Comparison of ENCODE assay signal across 8 mouse cellular contexts in the genomic region with DNA sequence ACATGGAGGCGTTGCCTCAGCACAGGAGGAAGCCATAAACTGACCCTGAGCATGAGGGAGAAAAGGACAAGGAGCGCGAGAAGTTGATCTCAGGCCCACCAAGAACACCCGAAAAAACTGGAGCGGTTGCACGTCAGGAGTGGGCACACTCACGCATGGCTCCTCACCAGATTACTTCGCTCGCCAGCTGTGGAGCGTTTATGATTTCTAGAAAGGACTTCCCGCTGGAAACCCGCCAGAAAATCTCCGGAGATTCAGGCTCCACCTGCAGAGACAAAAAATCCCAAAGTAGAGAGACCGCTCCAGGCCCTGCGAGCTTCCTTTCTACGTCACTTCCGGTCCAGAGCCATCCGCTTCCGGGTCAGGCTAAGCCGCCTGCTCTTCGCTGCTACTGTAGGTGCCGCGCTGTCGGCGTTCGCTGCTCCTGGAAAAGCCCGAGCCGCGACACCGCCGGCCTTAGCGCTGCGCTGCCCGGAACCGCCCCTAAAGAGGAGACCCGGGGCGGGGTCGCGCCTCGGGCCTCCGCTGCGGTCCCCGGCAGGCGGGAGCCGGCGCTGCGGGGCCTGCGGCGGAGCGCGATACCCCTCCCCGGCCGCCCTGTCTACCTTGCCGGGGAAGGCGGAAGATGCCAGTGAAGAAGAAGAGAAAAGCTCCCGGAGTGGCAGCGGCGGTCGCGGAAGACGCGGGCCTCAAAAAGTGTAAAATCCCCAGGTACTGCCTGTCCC. TPM values are rescaled to one million over a fixed set of nuclear protein-coding genes. Genes with fewer than 3 reads are reported as not detected.
DNase-seq lines count a peak whose midpoint lies in the region; ATAC-seq lines count a peak whose summit lies in the region.

A gene (minus strand): TSS at position 275 of the 725 bp plus-strand sequence.
A gene (plus strand): TSS at position 349 of the 725 bp plus-strand sequence.

- H3K4me2 ChIP-seq in intestine, embryonic 14.5 days (ENCODE audit: low read length) = peak within 1 kb of the TSS; percentile 86

- H3K27ac ChIP-seq in intestine, embryonic 14.5 days (ENCODE audit: low read depth) = peak within 1 kb of the TSS; percentile 92

- DNase-seq in adrenal gland, adult 18-20 months (ENCODE audit: low spot score in 2 of 2) = peak; percentile 87 to 90
- peak; percentile 95 for DNase-seq in embryo, embryonic 11 days
- DNase-seq in gastrocnemius, postnatal 25 days = peak; percentile 92
- peak; percentile 94 for DNase-seq in intestine, embryonic 14.5 days (ENCODE audit: low spot score)
- DNase-seq in left cerebral cortex, postnatal 14 days (ENCODE audit: low spot score in 2 of 2) = peak; percentile 95
- peak; percentile 95 for DNase-seq in mesoderm, embryonic 11.5 days (ENCODE audit: low read depth, low spot score)
- DNase-seq in right cerebral cortex, postnatal 36 days (ENCODE audit: low spot score in 2 of 2) = peak; percentile 88 to 90
- DNase-seq in yolk sac, embryonic 10.5 days (ENCODE audit: low spot score) = peak; percentile 92

- H3K36me3 ChIP-seq in intestine, embryonic 14.5 days (ENCODE audit: control insufficient read depth, insufficient read depth, low read length) = peaks cover 10% of the 10 kb centered on the region; the same call in 1 of the 2 replicates

- peak within 1 kb of the TSS; percentile 91 for H3K9ac ChIP-seq in intestine, embryonic 14.5 days (ENCODE audit: low read length)

- H3K4me1 ChIP-seq in intestine, embryonic 14.5 days (replicated peaks; ENCODE audit: control insufficient read depth, insufficient read depth, low read length) = peaks cover 14% of the 10 kb centered on the region; the same call in 1 of the 2 replicates

- intact Hi-C loops in left cerebral cortex, postnatal 14 days (cut with DNase I) = no loop called here

- under 1% methylated on average over 62 of the region's 62 CpGs for WGBS in intestine, embryonic 14.5 days

- H3K4me3 ChIP-seq in intestine, embryonic 14.5 days (ENCODE audit: low read depth, low read length) = peak within 1 kb of the TSS; percentile 57

- peak; percentile 100 for ATAC-seq in intestine, embryonic 14.5 days (replicated peaks; ENCODE audit: low FRiP score, low TSS enrichment, low read depth)

- H3K27me3 ChIP-seq in intestine, embryonic 14.5 days (replicated peaks; ENCODE audit: control insufficient read depth, insufficient read depth, low read length) = no peaks in the 10 kb centered on the region

- H3K9me3 ChIP-seq in intestine, embryonic 14.5 days (ENCODE audit: control insufficient read depth, low read length) = no peaks in the 10 kb centered on the region

RNA-seq across cellular contexts. Expression of the first gene that starts in this region (rescaled TPM):
- total RNA-seq in adrenal gland, adult 18-20 months (2021) = 10 to 100 TPM in 1 of 2 experiments, 1 to 10 TPM in 1; 9.7 to 11.6 TPM
- 1 to 10 TPM; 1.7 to 2.1 TPM for total RNA-seq in gastrocnemius, postnatal 25 days (2021)
- 15.3 and 17.3 TPM in 2 replicates for polyA plus RNA-seq in intestine, embryonic 14.5 days (2014; fragmentation: Nextera tagmentation; extraction: Ambion mirVana)
- total RNA-seq in left cerebral cortex, postnatal 14 days (2021) = 10 to 100 TPM; 28.7 to 29.5 TPM

RNA-seq across cellular contexts. Expression of the second gene that starts in this region (rescaled TPM):
- total RNA-seq in adrenal gland, adult 18-20 months (2021) = 10 to 100 TPM; 82.1 to 87.0 TPM
- 10 to 100 TPM; 60.8 to 65.4 TPM for total RNA-seq in gastrocnemius, postnatal 25 days (2021)
- 124 and 126 TPM in 2 replicates for polyA plus RNA-seq in intestine, embryonic 14.5 days (2014; fragmentation: Nextera tagmentation; extraction: Ambion mirVana)
- total RNA-seq in left cerebral cortex, postnatal 14 days (2021) = 10 to 100 TPM; 82.0 to 82.7 TPM

Comparison
In these comparisons a context has a peak if more than half of its experiments do, and no peak if none do; other contexts are left out.
1. Peak in every context shown above with its lines: DNase-seq, ATAC-seq, H3K4me3 ChIP-seq and H3K27ac ChIP-seq.